ENCODE assay signal across 17 mouse cellular contexts in genomic region chr9:58049861-58050260, GRCm38 (mm10). TPM values are rescaled to one million over a fixed set of nuclear protein-coding genes. Genes with fewer than 3 reads are reported as not detected.
DNase-seq lines count a peak whose midpoint lies in the region; ATAC-seq and TF ChIP-seq lines count a peak whose summit lies in the region.
"Had no signal": no experiment of that assay in that cellular context is flagged by ENCODE, and none has a peak within 500 bp of the region (broad histone marks: within the 10 kb centered on the region; RNA-seq: fewer than 3 reads in every experiment).

No protein-coding gene starts in this region.

- H3K9me3 ChIP-seq in neural tube, embryonic 13.5 days: no peaks in the 10 kb centered on the region
- H3K9me3 ChIP-seq in neural tube, embryonic 15.5 days (replicated peaks): no peaks in the 10 kb centered on the region
- no peaks in the 10 kb centered on the region for H3K9me3 ChIP-seq in forebrain, embryonic 13.5 days (replicated peaks)
- H3K9me3 ChIP-seq in midbrain, embryonic 11.5 days (ENCODE audit: control insufficient read depth, low read length): no peaks in the 10 kb centered on the region
- H3K9me3 ChIP-seq in lung, postnatal 0 days (ENCODE audit: low read length): no peaks in the 10 kb centered on the region
- H3K9me3 ChIP-seq: limb, embryonic 15.5 days; stomach, embryonic 15.5 days had no signal

- ATAC-seq in neural tube, embryonic 13.5 days (ENCODE audit: low read depth): no peak
- ATAC-seq in neural tube, embryonic 15.5 days (ENCODE audit: low FRiP score): no peak
- ATAC-seq in forebrain, embryonic 13.5 days: no peak
- ATAC-seq in midbrain, embryonic 11.5 days (ENCODE audit: low FRiP score): no peak
- no peak for ATAC-seq in frontal cortex, adult (ENCODE audit: low TSS enrichment)
- ATAC-seq in lung, postnatal 0 days: no peak
- ATAC-seq: liver, postnatal 0 days had no signal

- DNase-seq in midbrain, embryonic 11.5 days (ENCODE audit: low spot score, missing footprints): peak; percentile 51
- no peak for DNase-seq in lung, postnatal 0 days (ENCODE audit: low spot score)
- no peak for DNase-seq in heart, postnatal 14 days
- DNase-seq in cerebellum, adult 9-11 months: no peak
- DNase-seq: gastrocnemius, postnatal 10 days; kidney, adult 8-10 months; kidney, postnatal 25 days; layer of hippocampus, adult 9-11 months; liver, postnatal 0 days; right cerebral cortex, postnatal 14 days had no signal

- H3K36me3 ChIP-seq in neural tube, embryonic 13.5 days: no peaks in the 10 kb centered on the region
- H3K36me3 ChIP-seq in neural tube, embryonic 15.5 days: no peaks in the 10 kb centered on the region
- H3K36me3 ChIP-seq in forebrain, embryonic 13.5 days (ENCODE audit: poor library complexity, severe bottlenecking): no peaks in the 10 kb centered on the region
- no peaks in the 10 kb centered on the region for H3K36me3 ChIP-seq in midbrain, embryonic 11.5 days (ENCODE audit: control insufficient read depth, insufficient read depth, low read length)
- no peaks in the 10 kb centered on the region for H3K36me3 ChIP-seq in lung, postnatal 0 days (ENCODE audit: insufficient read depth, low read length)
- H3K36me3 ChIP-seq: limb, embryonic 15.5 days; stomach, embryonic 15.5 days had no signal

- 79% methylated on average over 7 of the region's 7 CpGs for WGBS in neural tube, embryonic 13.5 days
- 68% methylated on average over 7 of the region's 7 CpGs for WGBS in neural tube, embryonic 15.5 days
- WGBS in forebrain, embryonic 13.5 days: 74% methylated on average over 7 of the region's 7 CpGs
- 82% methylated on average over 7 of the region's 7 CpGs for WGBS in midbrain, embryonic 11.5 days
- 53% methylated on average over 7 of the region's 7 CpGs for WGBS in lung, postnatal 0 days

- peaks cover 79% of the 10 kb centered on the region for H3K4me1 ChIP-seq in neural tube, embryonic 13.5 days (replicated peaks)
- peaks cover 58% of the 10 kb centered on the region for H3K4me1 ChIP-seq in neural tube, embryonic 15.5 days
- peaks cover 96% of the 10 kb centered on the region for H3K4me1 ChIP-seq in forebrain, embryonic 13.5 days
- H3K4me1 ChIP-seq in midbrain, embryonic 11.5 days (ENCODE audit: control insufficient read depth, insufficient read depth, low read length): peaks cover 38% of the 10 kb centered on the region
- H3K4me1 ChIP-seq in lung, postnatal 0 days (ENCODE audit: insufficient read depth, low read depth, low read length): 0 out of 2 replicates have a peak, but pooled peaks cover 3% of the 10 kb centered on the region
- H3K4me1 ChIP-seq: stomach, embryonic 15.5 days had no signal

- H3K27ac ChIP-seq in neural tube, embryonic 13.5 days (replicated peaks): peak overlapping the region; percentile 86; the same call in 1 of the 2 replicates
- H3K27ac ChIP-seq in neural tube, embryonic 15.5 days (replicated peaks): no peak overlapping the region
- H3K27ac ChIP-seq in forebrain, embryonic 13.5 days: peak overlapping the region; percentile 98
- H3K27ac ChIP-seq in midbrain, embryonic 11.5 days (ENCODE audit: low read depth, low read length): no peak overlapping the region
- H3K27ac ChIP-seq in lung, postnatal 0 days (ENCODE audit: low read length): no peak overlapping the region
- H3K27ac ChIP-seq: limb, embryonic 15.5 days; stomach, embryonic 15.5 days had no signal

- H3K27me3 ChIP-seq in neural tube, embryonic 13.5 days: no peaks in the 10 kb centered on the region
- H3K27me3 ChIP-seq in neural tube, embryonic 15.5 days (replicated peaks): 0 out of 2 replicates have a peak, but pooled peaks cover 5% of the 10 kb centered on the region
- no peaks in the 10 kb centered on the region for H3K27me3 ChIP-seq in forebrain, embryonic 13.5 days
- no peaks in the 10 kb centered on the region for H3K27me3 ChIP-seq in midbrain, embryonic 11.5 days (ENCODE audit: control insufficient read depth, insufficient read depth, low read length)
- H3K27me3 ChIP-seq in lung, postnatal 0 days (replicated peaks; ENCODE audit: insufficient read depth, low read length): no peaks in the 10 kb centered on the region

- H3K4me2 ChIP-seq in neural tube, embryonic 13.5 days: no peak overlapping the region
- no peak overlapping the region for H3K4me2 ChIP-seq in neural tube, embryonic 15.5 days
- H3K4me2 ChIP-seq in forebrain, embryonic 13.5 days: no peak overlapping the region
- H3K4me2 ChIP-seq in midbrain, embryonic 11.5 days: no peak overlapping the region
- no peak overlapping the region for H3K4me2 ChIP-seq in lung, postnatal 0 days (replicated peaks; ENCODE audit: low read depth, low read length)
- H3K4me2 ChIP-seq: limb, embryonic 15.5 days; stomach, embryonic 15.5 days had no signal

- TF ChIP-seq CTCF in lung, postnatal 0 days (IDR thresholded peaks at IDR 0.05): no peak

- H3K9ac ChIP-seq in neural tube, embryonic 13.5 days: no peak overlapping the region
- H3K9ac ChIP-seq in neural tube, embryonic 15.5 days (replicated peaks): no peak overlapping the region
- 0 out of 2 replicates have a peak overlapping the region, but pooled peaks have one; percentile 53 for H3K9ac ChIP-seq in forebrain, embryonic 13.5 days
- no peak overlapping the region for H3K9ac ChIP-seq in midbrain, embryonic 11.5 days (ENCODE audit: low read length)
- H3K9ac ChIP-seq in lung, postnatal 0 days (replicated peaks; ENCODE audit: low read depth): no peak overlapping the region
- H3K9ac ChIP-seq: limb, embryonic 15.5 days; liver, postnatal 0 days; stomach, embryonic 15.5 days had no signal

- no peak for TF ChIP-seq EP300 in lung, postnatal 0 days (IDR thresholded peaks at IDR 0.05)

- H3K4me3 ChIP-seq in neural tube, embryonic 13.5 days: no peak overlapping the region
- H3K4me3 ChIP-seq in neural tube, embryonic 15.5 days (replicated peaks): no peak overlapping the region
- H3K4me3 ChIP-seq in forebrain, embryonic 13.5 days: no peak overlapping the region
- no peak overlapping the region for H3K4me3 ChIP-seq in midbrain, embryonic 11.5 days (ENCODE audit: low read depth, low read length)
- no peak overlapping the region for H3K4me3 ChIP-seq in lung, postnatal 0 days (ENCODE audit: low read depth, low read length)
- H3K4me3 ChIP-seq: limb, embryonic 15.5 days; stomach, embryonic 15.5 days had no signal

- intact Hi-C loops in heart, postnatal 14 days (cut with DNase I): no loop called here

RNA-seq across cellular contexts. Expression of gene Stra6, which starts 13.7 kb away (rescaled TPM):
- polyA plus RNA-seq in neural tube, embryonic 13.5 days (2015; fragmentation: Nextera tagmentation; extraction: Ambion mirVana): 47.5 and 48.5 TPM in 2 replicates
- polyA plus RNA-seq in neural tube, embryonic 15.5 days (2015; fragmentation: Nextera tagmentation; extraction: Ambion mirVana): 20.6 and 21.5 TPM in 2 replicates
- polyA plus RNA-seq in forebrain, embryonic 13.5 days (2015; fragmentation: Nextera tagmentation; extraction: Ambion mirVana): 7.1 and 7.7 TPM in 2 replicates
- 7.3 and 9.7 TPM in 2 replicates for polyA plus RNA-seq in midbrain, embryonic 11.5 days (2014; fragmentation: Nextera tagmentation; extraction: Ambion mirVana)
- 0.32 and 0.41 TPM in 2 replicates for polyA plus RNA-seq in lung, postnatal 0 days (2015; fragmentation: Nextera tagmentation; extraction: Ambion mirVana)
- total RNA-seq in heart, postnatal 14 days (2021): under 1 TPM; 0.32 to 0.76 TPM
- total RNA-seq: common myeloid progenitor, adult 5-6 weeks had no signal
- polyA plus RNA-seq: liver, postnatal 0 days had no signal

RNA-seq across cellular contexts. Expression of gene Cyp11a1, which starts 43.6 kb away (rescaled TPM):
- 0.14 and 0.18 TPM in 2 replicates for polyA plus RNA-seq in neural tube, embryonic 13.5 days (2015; fragmentation: Nextera tagmentation; extraction: Ambion mirVana)
- 1.9 and 4.9 TPM in 2 replicates for polyA plus RNA-seq in neural tube, embryonic 15.5 days (2015; fragmentation: Nextera tagmentation; extraction: Ambion mirVana)
- 0.23 and 0.65 TPM in 2 replicates for polyA plus RNA-seq in forebrain, embryonic 13.5 days (2015; fragmentation: Nextera tagmentation; extraction: Ambion mirVana)
- polyA plus RNA-seq in midbrain, embryonic 11.5 days (2014; fragmentation: Nextera tagmentation; extraction: Ambion mirVana): 0.12 TPM in 1 of 2 replicates, not detected in the other
- 1.2 and 1.3 TPM in 2 replicates for polyA plus RNA-seq in lung, postnatal 0 days (2015; fragmentation: Nextera tagmentation; extraction: Ambion mirVana)
- total RNA-seq in heart, postnatal 14 days (2021): under 1 TPM; 0.17 to 0.63 TPM
- total RNA-seq: common myeloid progenitor, adult 5-6 weeks had no signal

Comparison
In these comparisons a context has a peak if more than half of its experiments do, and no peak if none do; other contexts are left out.
1. H3K27ac ChIP-seq: peak in neural tube, embryonic 13.5 days (single experiment) and forebrain, embryonic 13.5 days (single experiment); none in neural tube, embryonic 15.5 days (single experiment), midbrain, embryonic 11.5 days (single experiment) and lung, postnatal 0 days (single experiment).